Mouse (Mus musculus): ENCODE results near the gene Shprh.
"Not testable (repeated sequence)": the region's sequence is repeated elsewhere in the genome, so short reads cannot be mapped to it uniquely, and the experiment has no call there.

Shprh gene

DNA sequence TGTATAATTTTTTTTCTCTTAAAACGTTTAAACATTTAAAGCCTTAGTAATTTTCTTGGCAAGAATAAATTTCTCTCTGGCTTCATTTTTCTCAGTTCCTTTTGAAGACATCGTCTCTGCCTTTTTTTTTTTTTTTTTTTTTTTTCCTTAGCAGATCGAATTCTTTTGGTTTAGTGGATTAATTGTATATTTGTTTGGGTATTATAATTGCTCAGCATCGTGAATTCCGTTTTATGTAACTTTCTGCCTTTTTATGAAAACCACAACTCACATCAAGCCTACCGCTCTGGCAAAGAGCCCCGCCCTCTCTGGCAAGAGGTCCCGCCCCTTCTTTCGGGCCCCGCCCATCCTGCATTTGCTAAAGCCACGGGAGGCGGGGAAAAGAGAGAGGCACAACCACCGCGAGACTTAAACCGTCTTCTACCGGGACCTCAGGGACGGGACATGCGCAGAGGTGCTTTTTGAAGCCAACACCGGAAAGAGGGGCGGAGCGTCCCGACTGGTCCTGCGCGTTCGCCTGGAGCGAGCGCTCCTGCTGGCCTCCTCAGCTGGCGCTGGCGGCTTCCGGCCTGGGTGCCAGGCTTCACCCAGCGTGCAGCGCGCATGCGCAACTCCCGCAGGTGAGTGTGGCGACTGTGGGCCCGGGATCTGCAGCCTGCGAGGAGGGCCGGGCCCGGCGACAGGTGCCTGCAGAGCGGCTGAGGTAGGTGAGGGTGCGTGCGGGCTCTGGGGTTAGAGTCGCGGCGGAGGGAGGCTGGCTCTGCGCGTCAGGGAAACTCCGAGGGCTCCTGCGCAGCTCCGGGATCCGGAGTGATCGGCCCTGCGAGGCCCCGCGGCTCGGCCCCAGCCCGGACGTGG lies at the start of gene Shprh:
Gene Shprh (plus strand): TSS at position 544 of the 858 bp plus-strand sequence.
- peak; percentile 99 for DNase-seq (ENCODE audit: low spot score)

DNA sequence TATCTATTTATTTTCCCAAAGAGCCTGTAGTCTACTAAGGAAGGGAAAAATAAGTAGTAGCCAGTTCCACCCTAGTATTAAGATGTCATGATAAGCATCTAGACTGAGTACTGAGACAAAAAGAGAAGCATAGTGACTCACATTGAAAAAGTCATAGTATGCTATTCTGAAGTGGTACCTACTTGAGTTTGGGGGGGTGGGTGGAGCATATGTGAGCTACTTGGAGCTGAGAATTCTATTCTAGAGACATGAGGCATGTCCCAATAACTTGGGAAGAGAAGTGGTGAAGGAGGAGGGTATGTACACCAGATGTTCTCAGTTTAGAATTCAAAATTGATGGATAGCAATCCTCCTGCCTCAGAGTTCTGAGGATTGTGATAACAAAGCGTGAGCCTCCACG lies 27.4 kb upstream of the Shprh start:
- DNase-seq (ENCODE audit: low spot score) = no peak

GRCm38 (mm10) chr10:11145580-11145979 lies 3.6 kb upstream of the Shprh start:
- DNase-seq (ENCODE audit: low spot score) = no peak

DNA sequence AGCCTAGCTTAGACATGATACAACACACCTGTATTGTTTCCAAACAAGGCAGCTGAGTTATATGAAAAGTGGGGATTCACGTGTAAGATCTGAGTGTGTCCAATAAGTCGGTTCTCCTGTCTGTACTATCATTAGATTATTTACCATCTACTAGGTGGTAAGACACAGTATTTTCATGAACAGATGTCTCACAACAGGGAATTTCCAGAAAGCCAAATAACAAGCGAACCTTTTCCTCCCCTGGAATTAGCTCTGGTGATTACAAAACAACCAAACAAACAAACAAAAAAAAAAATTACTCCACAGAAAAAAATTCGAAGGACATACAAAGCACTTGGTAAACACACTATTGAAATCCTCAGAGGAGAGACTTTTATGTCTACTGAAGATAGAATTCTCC lies 781 bp upstream of the Shprh start:
- DNase-seq (ENCODE audit: low spot score) = no peak

DNA sequence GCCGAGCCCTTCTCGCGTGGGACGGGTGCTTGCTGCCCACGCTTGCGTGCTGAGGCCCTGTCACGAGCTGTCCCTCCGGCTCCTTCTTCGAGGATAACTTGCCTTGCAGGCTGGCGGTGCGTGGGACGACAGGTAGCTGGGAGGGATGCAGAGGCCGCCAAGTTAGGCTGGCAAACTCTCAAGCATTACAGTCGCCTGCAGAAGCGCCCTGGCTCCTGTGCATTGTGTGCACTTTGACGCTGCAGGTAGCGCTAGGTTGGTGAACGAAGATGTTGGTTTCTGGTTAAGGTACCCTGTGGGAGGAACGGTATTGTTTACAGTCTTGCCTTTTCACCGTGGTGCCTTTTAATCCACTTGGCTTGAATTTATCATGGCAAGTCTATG lies 507 bp downstream of the Shprh start:
- no peak for DNase-seq (ENCODE audit: low spot score)

- no peak for DNase-seq (ENCODE audit: low spot score)
Observed at GRCm38 (mm10) chr10:11151644-11152043, 2.4 kb downstream of the Shprh start.

DNA sequence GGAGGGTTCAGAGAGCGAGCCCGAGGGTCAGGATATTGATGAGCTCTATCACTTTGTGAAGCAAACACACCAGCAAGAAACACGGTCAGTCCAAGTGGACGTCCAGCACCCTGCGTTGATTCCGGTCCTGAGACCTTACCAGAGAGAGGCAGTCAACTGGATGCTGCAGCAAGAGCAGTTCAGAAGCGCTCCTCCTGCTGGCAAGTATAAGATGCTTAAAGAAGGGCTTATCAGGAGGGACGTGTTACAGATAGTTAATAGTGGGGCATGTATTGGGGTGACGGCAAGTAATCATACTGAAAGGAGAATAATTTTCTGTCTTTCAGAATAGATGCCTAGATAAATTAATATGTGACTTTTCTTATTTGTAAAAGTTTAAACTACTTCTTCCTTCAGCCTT lies 7.8 kb downstream of the Shprh start:
- DNase-seq (ENCODE audit: low spot score) = no peak

GRCm38 (mm10) chr10:11164537-11164936 lies 15.3 kb downstream of the Shprh start:
- DNase-seq (ENCODE audit: low spot score) = no peak

DNA sequence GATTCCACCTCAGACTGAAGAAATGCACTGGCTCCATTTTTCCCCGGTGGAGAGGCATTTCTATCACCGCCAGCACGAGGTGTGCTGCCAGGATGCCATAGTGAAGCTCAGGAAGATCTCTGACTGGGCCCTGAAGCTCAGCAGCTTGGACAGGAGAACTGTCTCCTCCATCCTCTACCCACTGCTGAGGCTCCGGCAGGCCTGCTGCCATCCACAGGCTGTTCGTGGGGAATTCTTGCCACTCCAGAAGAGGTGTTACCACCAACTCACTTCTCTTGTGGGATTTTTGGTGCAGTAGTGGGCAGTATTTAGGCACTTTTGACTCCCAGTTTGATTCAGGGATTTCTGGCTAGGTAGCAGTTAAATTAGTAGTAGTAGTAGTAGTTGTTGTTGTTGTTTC lies 21.0 kb downstream of the Shprh start:
- DNase-seq (ENCODE audit: low spot score) = no peak

- DNase-seq (ENCODE audit: low spot score) = no peak
Observed at GRCm38 (mm10) chr10:11171615-11172014, 22.4 kb downstream of the Shprh start.

DNA sequence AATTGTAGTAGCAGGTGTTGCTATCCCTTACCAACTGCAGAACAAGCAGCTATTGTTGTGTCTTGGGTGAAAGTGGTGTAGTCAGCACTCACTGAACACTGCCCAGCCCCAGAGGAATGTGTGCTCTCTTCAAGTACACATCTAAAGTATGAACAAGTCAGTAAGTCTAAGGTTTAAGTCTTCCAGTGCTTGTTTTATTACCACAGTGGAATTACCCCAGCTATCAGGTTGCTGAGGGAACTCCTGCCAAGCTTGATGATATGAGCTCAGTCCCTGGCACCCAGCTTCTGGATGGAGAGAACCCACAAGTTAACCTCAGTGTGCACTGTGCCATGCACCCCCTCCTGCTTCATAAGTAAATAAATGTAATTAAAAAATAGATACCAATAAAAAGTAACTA lies 23.3 kb downstream of the Shprh start:
- no peak for DNase-seq (ENCODE audit: low spot score)

DNA sequence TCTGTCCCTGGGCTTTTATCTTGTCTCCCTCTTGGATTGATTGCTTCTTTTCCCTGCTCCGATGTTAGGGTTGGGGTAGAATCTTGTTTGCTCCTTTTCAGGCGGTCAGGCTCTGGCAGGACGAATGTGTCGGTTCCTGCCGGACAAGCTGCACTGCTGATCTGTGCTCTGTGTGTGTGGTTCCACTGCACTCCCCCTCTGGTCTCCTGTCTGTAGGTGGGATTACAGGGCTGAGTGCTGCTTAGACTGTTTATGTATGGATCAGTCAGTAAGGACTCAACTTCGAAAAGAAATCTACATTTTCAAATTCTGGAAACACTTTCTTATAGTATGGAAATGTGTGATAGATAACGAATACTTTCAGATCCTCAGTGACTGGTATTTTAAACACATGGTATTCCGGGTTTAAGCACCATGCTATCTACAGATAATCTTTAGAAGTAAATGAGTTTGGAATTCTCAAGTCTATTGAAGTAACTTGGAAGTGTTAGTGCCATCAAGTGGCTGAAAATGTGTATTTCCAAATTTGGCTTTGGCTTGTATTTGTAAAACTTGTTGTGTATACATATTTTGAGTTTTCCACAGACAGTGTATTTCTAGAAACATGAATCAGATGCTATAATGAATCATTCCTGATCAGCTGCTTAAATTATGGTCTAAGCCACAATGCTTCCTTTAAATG lies 26.7 kb downstream of the Shprh start:
- no peak for DNase-seq (ENCODE audit: low spot score)

GRCm38 (mm10) chr10:11180077-11180476 lies 30.9 kb downstream of the Shprh start:
- DNase-seq (ENCODE audit: low spot score) = no peak

GRCm38 (mm10) chr10:11197341-11197740 lies 48.1 kb downstream of the Shprh start:
- no peak for DNase-seq (ENCODE audit: low spot score)

- DNase-seq (ENCODE audit: low spot score) = no peak
Observed at GRCm38 (mm10) chr10:11198346-11198745, 49.1 kb downstream of the Shprh start.

GRCm38 (mm10) chr10:11199980-11200379 lies 50.8 kb downstream of the Shprh start:
- DNase-seq (ENCODE audit: low spot score) = no peak

DNA sequence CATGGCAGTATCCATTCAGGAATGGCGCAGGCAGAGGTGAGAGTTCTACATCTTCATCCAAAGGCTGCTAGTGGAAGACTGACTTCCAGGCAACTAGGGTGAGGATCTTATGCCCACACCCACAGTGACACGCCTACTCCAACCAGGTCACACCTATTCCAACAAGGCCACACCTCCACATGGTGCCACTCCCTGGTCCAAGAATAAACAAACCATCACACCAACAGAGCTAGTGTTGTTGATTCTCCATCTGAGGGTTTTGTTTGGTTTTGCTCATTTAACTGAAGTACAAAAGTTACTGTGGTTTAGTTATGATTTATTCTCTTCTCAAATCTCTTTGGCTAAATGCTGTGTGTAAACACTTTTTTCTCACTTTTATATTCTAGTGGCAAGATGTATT lies 56.7 kb downstream of the Shprh start:
- DNase-seq (ENCODE audit: low spot score) = not testable (repeated sequence)

DNA sequence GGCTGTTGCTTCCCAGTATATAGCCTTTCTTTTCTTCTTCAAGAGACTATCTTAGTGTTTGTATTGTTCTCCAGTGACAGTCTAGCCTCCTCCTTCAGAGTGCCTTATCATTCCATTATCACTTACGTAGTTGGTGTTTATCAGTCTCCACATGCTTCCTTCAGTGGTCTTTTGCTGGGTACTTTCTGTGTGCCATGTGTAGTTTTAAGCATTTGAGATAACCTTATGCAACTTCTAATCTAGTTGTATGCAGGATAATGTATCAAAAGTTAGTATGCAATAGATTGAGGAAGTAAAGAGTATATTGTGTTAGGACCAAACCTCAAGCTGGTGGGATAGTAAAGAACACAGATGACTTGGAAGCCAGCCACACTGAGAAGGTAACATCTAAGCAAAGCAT lies 59.4 kb downstream of the Shprh start:
- no peak for DNase-seq (ENCODE audit: low spot score)

GRCm38 (mm10) chr10:11212003-11212402 lies 62.8 kb downstream of the Shprh start:
- no peak for DNase-seq (ENCODE audit: low spot score)

GRCm38 (mm10) chr10:11226442-11226841 lies 77.2 kb downstream of the Shprh start:
- DNase-seq (ENCODE audit: low spot score) = no peak

GRCm38 (mm10) chr10:11229545-11230178 lies 80.4 kb downstream of the Shprh start:
- no peak for DNase-seq (ENCODE audit: low spot score)

GRCm38 (mm10) chr10:11233208-11233607 lies 84.0 kb downstream of the Shprh start:
- DNase-seq (ENCODE audit: low spot score) = no peak

DNA sequence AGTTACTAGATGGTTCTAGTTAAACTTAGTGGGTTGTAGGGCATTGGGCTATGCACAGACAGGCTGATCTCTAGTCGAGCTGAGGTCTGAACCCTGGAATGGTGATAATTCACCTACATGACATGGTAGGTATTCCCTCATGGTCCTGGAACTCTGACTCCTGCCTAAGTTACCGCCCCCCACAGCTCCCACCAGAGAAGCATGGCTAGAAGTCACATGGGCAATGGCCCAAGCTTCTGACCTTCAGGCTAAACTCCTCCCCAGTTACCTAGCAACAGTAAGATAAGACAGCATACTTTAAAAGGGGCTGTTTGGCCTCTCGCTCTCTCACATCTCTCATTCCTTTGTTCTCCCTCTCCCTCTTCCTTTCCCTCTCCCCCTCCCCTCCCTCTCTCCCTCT lies 93.8 kb downstream of the Shprh start:
- DNase-seq (ENCODE audit: low spot score) = not testable (repeated sequence)
